Comparison of ENCODE assay signal across 14 mouse cellular contexts in genomic region chr16:31534923-31535523, GRCm38 (mm10).
DNase-seq lines count a peak whose midpoint lies in the region; ATAC-seq lines count a peak whose summit lies in the region.
"Had no signal": no experiment of that assay in that cellular context is flagged by ENCODE, and none has a peak within 500 bp of the region (broad histone marks: within the 10 kb centered on the region; RNA-seq: fewer than 3 reads in every experiment).

No protein-coding gene starts in this region.

- WGBS in hindbrain, embryonic 12.5 days: 7% methylated on average over 4 of the region's 4 CpGs
- WGBS in hindbrain, embryonic 14.5 days: 7% methylated on average over 4 of the region's 4 CpGs
- 11% methylated on average over 4 of the region's 4 CpGs for WGBS in neural tube, embryonic 15.5 days
- WGBS in embryonic facial prominence, embryonic 10.5 days: 7% methylated on average over 4 of the region's 4 CpGs

- no peaks in the 10 kb centered on the region for H3K9me3 ChIP-seq in hindbrain, embryonic 12.5 days (replicated peaks)
- no peaks in the 10 kb centered on the region for H3K9me3 ChIP-seq in hindbrain, embryonic 14.5 days (ENCODE audit: control insufficient read depth, low read length)
- H3K9me3 ChIP-seq in neural tube, embryonic 15.5 days (replicated peaks): no peaks in the 10 kb centered on the region
- no peaks in the 10 kb centered on the region for H3K9me3 ChIP-seq in embryonic facial prominence, embryonic 10.5 days
- H3K9me3 ChIP-seq: heart, embryonic 12.5 days had no signal

- no peak for DNase-seq in hindbrain, embryonic 14.5 days (ENCODE audit: low spot score)
- peak; percentile 49 for DNase-seq in neural tube, embryonic 10.5 days (ENCODE audit: extremely low spot score, low spot score)
- peak; percentile 47 for DNase-seq in embryonic facial prominence, embryonic 10.5 days (ENCODE audit: low spot score)
- DNase-seq in cerebellum, adult 11 months: no peak
- no peak for DNase-seq in right cerebral cortex, postnatal 14 days
- DNase-seq: gastrocnemius, postnatal 25 days; kidney, postnatal 14 days; left cerebral cortex, postnatal 4 days; liver, postnatal 0 days; thymus, adult 18-20 months had no signal

- H3K9ac ChIP-seq in hindbrain, embryonic 12.5 days: no peak overlapping the region
- no peak overlapping the region for H3K9ac ChIP-seq in hindbrain, embryonic 14.5 days
- no peak overlapping the region for H3K9ac ChIP-seq in neural tube, embryonic 15.5 days (replicated peaks)
- H3K9ac ChIP-seq: heart, embryonic 12.5 days; liver, postnatal 0 days had no signal

- no peaks in the 10 kb centered on the region for H3K27me3 ChIP-seq in hindbrain, embryonic 12.5 days
- H3K27me3 ChIP-seq in hindbrain, embryonic 14.5 days (ENCODE audit: control insufficient read depth, insufficient read depth, low read length): no peaks in the 10 kb centered on the region
- H3K27me3 ChIP-seq in neural tube, embryonic 15.5 days (replicated peaks): no peaks in the 10 kb centered on the region
- H3K27me3 ChIP-seq in embryonic facial prominence, embryonic 10.5 days (replicated peaks; ENCODE audit: low read depth, poor library complexity, severe bottlenecking): no peaks in the 10 kb centered on the region; the same call in 1 of the 2 replicates
- H3K27me3 ChIP-seq: heart, embryonic 12.5 days had no signal

- no peaks in the 10 kb centered on the region for H3K36me3 ChIP-seq in hindbrain, embryonic 12.5 days
- no peaks in the 10 kb centered on the region for H3K36me3 ChIP-seq in hindbrain, embryonic 14.5 days (replicated peaks; ENCODE audit: control insufficient read depth, insufficient read depth)
- no peaks in the 10 kb centered on the region for H3K36me3 ChIP-seq in neural tube, embryonic 15.5 days
- H3K36me3 ChIP-seq in embryonic facial prominence, embryonic 10.5 days (replicated peaks): no peaks in the 10 kb centered on the region
- H3K36me3 ChIP-seq: heart, embryonic 12.5 days had no signal

- no peak overlapping the region for H3K4me2 ChIP-seq in hindbrain, embryonic 12.5 days (replicated peaks)
- H3K4me2 ChIP-seq in hindbrain, embryonic 14.5 days (replicated peaks): no peak overlapping the region
- no peak overlapping the region for H3K4me2 ChIP-seq in neural tube, embryonic 15.5 days
- H3K4me2 ChIP-seq: heart, embryonic 12.5 days had no signal

- no peak for ATAC-seq in hindbrain, embryonic 12.5 days (ENCODE audit: low FRiP score)
- no peak for ATAC-seq in hindbrain, embryonic 14.5 days (ENCODE audit: low FRiP score)
- ATAC-seq in neural tube, embryonic 15.5 days (ENCODE audit: low FRiP score): no peak

- no peak overlapping the region for H3K4me3 ChIP-seq in hindbrain, embryonic 12.5 days
- no peak overlapping the region for H3K4me3 ChIP-seq in hindbrain, embryonic 14.5 days (replicated peaks; ENCODE audit: low read length)
- no peak overlapping the region for H3K4me3 ChIP-seq in neural tube, embryonic 15.5 days (replicated peaks)
- no peak overlapping the region for H3K4me3 ChIP-seq in embryonic facial prominence, embryonic 10.5 days
- H3K4me3 ChIP-seq: heart, embryonic 12.5 days had no signal

- 0 out of 2 replicates have a peak overlapping the region, but pooled peaks have one; percentile 26 for H3K27ac ChIP-seq in hindbrain, embryonic 12.5 days
- H3K27ac ChIP-seq in hindbrain, embryonic 14.5 days: no peak overlapping the region
- H3K27ac ChIP-seq in neural tube, embryonic 15.5 days (replicated peaks): no peak overlapping the region; the same call in 1 of the 2 replicates
- H3K27ac ChIP-seq in embryonic facial prominence, embryonic 10.5 days (replicated peaks): peak overlapping the region; percentile 78
- H3K27ac ChIP-seq: macrophage had no signal

- peaks cover 11% of the 10 kb centered on the region for H3K4me1 ChIP-seq in hindbrain, embryonic 12.5 days
- no peaks in the 10 kb centered on the region for H3K4me1 ChIP-seq in hindbrain, embryonic 14.5 days (replicated peaks; ENCODE audit: control insufficient read depth, insufficient read depth, low read length)
- H3K4me1 ChIP-seq in neural tube, embryonic 15.5 days: peaks cover 2% of the 10 kb centered on the region; the same call in 1 of the 2 replicates
- peaks cover 50% of the 10 kb centered on the region for H3K4me1 ChIP-seq in embryonic facial prominence, embryonic 10.5 days

Comparison
In these comparisons a context has a peak if more than half of its experiments do, and no peak if none do; other contexts are left out.
1. H3K27ac ChIP-seq: peak in hindbrain, embryonic 12.5 days (single experiment) and embryonic facial prominence, embryonic 10.5 days (single experiment); none in hindbrain, embryonic 14.5 days (single experiment) and neural tube, embryonic 15.5 days (single experiment).
2. DNase-seq: peak in neural tube, embryonic 10.5 days (single experiment) and embryonic facial prominence, embryonic 10.5 days (single experiment); none in hindbrain, embryonic 14.5 days (single experiment), cerebellum, adult 11 months (single experiment) and right cerebral cortex, postnatal 14 days (single experiment).